Mouse (Mus musculus): ENCODE measurements at regions not wholly inside any gene's neighbourhood (a gene's known extent, or its start where the extent isn't known, plus 50 kb on each side); places are given as distances from the start of the nearest gene placed in this dataset.

DNA sequence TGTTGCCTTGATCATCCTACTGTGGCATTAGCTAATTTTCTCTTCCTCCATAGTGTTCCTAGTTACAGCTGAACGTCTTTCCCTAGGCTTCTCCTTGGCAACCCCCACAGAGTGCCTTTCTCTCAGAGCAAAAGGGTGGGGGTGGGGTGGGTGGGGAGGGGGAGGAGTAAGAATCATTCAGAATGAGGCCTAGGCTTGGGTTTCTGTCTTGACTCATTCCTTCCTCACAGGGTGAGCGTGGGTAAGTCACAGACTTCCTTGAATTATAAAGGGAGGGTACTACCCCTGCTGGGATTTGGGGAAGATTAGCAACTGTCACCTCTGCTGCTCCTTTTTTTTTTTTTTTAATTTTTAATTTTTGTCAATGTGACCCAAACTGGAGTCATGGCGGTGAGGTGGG is 114.5 kb downstream of the Dhx35 start:
- no peaks in the 10 kb centered on the region for H3K4me1 ChIP-seq (replicated peaks)
- no peak overlapping the region for H3K27ac ChIP-seq (ENCODE audit: poor library complexity, severe bottlenecking)
- H3K27me3 ChIP-seq (replicated peaks), result peaks cover 27% of the 10 kb centered on the region
- H3K4me2 ChIP-seq, result no peak overlapping the region
- H3K4me3 ChIP-seq, result no peak overlapping the region
- no peaks in the 10 kb centered on the region for H3K36me3 ChIP-seq
- no peaks in the 10 kb centered on the region for H3K9me3 ChIP-seq (replicated peaks)
- no peak overlapping the region for H3K9ac ChIP-seq
- 59% methylated on average over 3 of the region's 3 CpGs for WGBS
- no peak for ATAC-seq (ENCODE audit: insufficient number of reproducible peaks, low FRiP score)

DNA sequence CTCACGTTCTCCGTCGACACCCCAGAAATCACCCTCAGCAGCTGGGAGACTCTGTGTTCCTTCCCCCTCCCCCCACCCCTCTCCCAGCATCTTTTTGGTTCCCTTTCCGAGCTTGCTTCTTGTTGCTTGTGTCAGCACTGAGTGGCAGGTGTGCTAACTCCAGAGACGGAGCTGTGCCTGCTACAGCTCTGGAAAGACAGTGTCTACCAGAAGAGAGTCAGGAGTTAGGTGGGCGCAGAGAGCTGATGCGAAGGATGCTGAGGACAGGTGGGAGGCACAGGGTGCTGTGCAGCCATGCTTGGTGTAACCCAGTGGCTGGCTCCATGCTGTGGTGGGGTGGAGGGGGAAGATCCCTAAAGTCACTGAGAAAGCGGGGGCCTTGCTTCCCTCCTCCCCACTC is 115.7 kb downstream of the Dhx35 start:
- Histone ChIP-seq H3K36me3 (no peaks in the 10 kb centered on the region), H3K4me3 (no peak overlapping the region), H3K9ac (no peak overlapping the region), H3K27ac (ENCODE audit: poor library complexity, severe bottlenecking) (no peak overlapping the region), H3K9me3 (replicated peaks) (no peaks in the 10 kb centered on the region), H3K4me1 (replicated peaks) (no peaks in the 10 kb centered on the region), H3K4me2 (no peak overlapping the region), H3K27me3 (replicated peaks) (peaks cover 27% of the 10 kb centered on the region)
- no peak for ATAC-seq (ENCODE audit: insufficient number of reproducible peaks, low FRiP score)
- whole genome bisulfite sequencing, result 58% methylated on average over 8 of the region's 8 CpGs

DNA sequence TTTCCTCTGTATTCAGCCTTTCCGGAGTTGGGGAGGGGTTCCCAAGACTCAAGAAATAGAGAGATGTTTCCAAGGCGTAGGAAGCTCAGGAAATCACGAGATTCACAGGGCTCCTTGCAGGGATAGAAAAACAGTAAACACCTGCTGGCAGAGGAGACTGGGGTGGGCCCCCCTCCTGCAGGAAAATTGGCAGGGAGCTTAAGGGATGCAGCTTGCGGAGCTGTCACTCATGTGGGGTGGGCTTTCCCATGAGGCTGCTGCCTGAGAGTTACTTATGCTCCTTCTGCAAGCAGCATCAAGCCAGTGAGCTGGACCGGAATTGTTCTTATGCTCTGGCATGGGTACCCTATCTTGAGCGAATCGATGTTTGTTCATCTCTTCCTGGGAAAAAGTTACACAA is 116.6 kb downstream of the Dhx35 start:
- H3K4me2 ChIP-seq, result no peak overlapping the region
- no peak for ATAC-seq (ENCODE audit: insufficient number of reproducible peaks, low FRiP score)
- H3K4me3 ChIP-seq, result no peak overlapping the region
- no peaks in the 10 kb centered on the region for H3K9me3 ChIP-seq (replicated peaks)
- H3K27ac ChIP-seq (ENCODE audit: poor library complexity, severe bottlenecking), result no peak overlapping the region
- no peaks in the 10 kb centered on the region for H3K4me1 ChIP-seq (replicated peaks)
- 41% methylated on average over 7 of the region's 7 CpGs for WGBS
- H3K9ac ChIP-seq, result no peak overlapping the region
- H3K36me3 ChIP-seq, result no peaks in the 10 kb centered on the region
- H3K27me3 ChIP-seq (replicated peaks), result peaks cover 27% of the 10 kb centered on the region

DNA sequence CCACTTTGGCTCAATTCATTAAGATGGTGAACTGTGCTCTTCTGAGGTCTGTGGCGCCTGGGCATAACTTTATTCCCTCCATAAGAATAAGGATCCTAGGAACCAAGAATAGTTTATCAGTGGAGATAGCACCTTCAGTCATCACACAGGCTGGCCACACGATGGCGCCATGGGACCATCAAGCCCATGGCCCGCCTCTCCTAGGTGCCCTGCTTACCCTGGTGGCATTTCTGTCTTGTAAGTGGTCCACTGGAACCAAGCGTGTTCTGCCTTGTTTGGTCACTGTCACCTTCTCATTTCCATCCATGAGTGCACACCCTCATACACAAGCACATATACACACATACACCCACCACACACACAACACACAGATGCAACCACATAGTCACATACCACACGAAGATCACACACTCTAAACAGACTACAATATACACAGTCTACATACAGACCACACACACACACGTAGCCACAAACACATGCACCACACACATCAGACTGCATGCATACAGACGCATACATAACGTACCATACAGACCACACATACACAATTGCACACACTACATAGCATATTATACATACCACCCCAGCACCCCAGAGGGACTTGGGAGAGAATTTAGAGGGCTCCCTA is 118.1 kb downstream of the Dhx35 start:
- no peak for ATAC-seq (ENCODE audit: insufficient number of reproducible peaks, low FRiP score)

DNA sequence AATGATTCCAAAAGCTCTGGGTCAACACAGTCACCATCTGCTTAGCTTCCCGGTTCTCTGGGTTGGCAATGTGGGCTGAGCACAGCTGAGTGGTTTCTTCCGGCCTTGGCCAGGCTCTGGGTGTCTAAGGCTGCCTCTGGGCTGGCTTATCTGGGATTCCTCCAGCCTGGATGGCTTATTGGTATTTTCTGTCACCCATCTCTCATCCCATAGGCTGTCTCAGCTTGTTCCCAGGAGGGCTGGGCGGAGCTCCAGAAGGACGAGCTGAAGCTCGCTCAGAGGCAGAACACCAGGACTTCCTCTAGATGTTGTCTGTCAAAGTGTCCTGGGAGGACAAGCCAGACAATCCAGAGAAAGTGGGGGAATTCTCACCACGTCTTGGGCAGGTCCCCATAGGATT is 122.8 kb downstream of the Dhx35 start:
- WGBS, result 35% methylated on average over 6 of the region's 6 CpGs
- H3K36me3 ChIP-seq, result no peaks in the 10 kb centered on the region

More for the DNA sequence above, 118.1 kb downstream of the Dhx35 start:
- H3K9me3 ChIP-seq (replicated peaks), result no peaks in the 10 kb centered on the region
- H3K27me3 ChIP-seq (replicated peaks), result peaks cover 27% of the 10 kb centered on the region
- H3K27ac ChIP-seq (ENCODE audit: poor library complexity, severe bottlenecking), result no peak overlapping the region
- 0 out of 2 replicates have a peak, but pooled peaks cover 4% of the 10 kb centered on the region for H3K4me1 ChIP-seq (replicated peaks)
- no peak overlapping the region for H3K9ac ChIP-seq
- H3K36me3 ChIP-seq, result no peaks in the 10 kb centered on the region
- WGBS, result 38% methylated on average over 9 of the region's 9 CpGs
- H3K4me2 ChIP-seq, result no peak overlapping the region
- H3K4me3 ChIP-seq, result no peak overlapping the region

DNA sequence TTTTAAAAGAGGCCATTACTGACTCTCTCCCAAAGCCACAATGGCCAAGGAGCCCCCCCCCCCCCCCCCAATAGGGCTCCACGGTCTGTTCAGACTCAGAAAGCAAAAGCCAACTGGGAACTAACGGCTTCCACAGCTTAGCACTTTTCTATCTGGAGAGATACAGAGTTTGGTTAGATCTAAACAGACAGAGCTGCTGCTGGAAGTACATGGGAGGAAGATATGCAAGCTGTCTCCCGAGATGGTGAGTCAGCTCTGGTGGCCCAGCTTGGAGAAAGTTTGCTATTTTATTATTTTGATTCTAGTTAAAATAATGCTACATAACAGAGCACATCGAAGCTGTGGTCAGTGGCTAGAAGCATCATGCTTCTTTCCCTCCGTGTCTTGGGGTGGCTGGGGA is 123.7 kb downstream of the Dhx35 start:
- H3K27ac ChIP-seq (ENCODE audit: poor library complexity, severe bottlenecking), result no peak overlapping the region
- H3K4me2 ChIP-seq, result no peak overlapping the region
- H3K9ac ChIP-seq, result no peak overlapping the region
- H3K4me3 ChIP-seq, result no peak overlapping the region
- no peaks in the 10 kb centered on the region for H3K27me3 ChIP-seq (replicated peaks)
- no peak for ATAC-seq (ENCODE audit: insufficient number of reproducible peaks, low FRiP score)
- 0 out of 2 replicates have a peak, but pooled peaks cover 3% of the 10 kb centered on the region for H3K9me3 ChIP-seq (replicated peaks)
- H3K4me1 ChIP-seq (replicated peaks), result 0 out of 2 replicates have a peak, but pooled peaks cover 5% of the 10 kb centered on the region
- H3K36me3 ChIP-seq, result no peaks in the 10 kb centered on the region
- WGBS, result 59% methylated on average over 5 of the region's 5 CpGs

More for the DNA sequence above, 122.8 kb downstream of the Dhx35 start:
- H3K4me3 ChIP-seq, result no peak overlapping the region
- H3K27ac ChIP-seq (ENCODE audit: poor library complexity, severe bottlenecking), result no peak overlapping the region
- H3K9me3 ChIP-seq (replicated peaks), result 0 out of 2 replicates have a peak, but pooled peaks cover 3% of the 10 kb centered on the region
- H3K27me3 ChIP-seq (replicated peaks), result no peaks in the 10 kb centered on the region
- no peak overlapping the region for H3K4me2 ChIP-seq
- no peak for ATAC-seq (ENCODE audit: insufficient number of reproducible peaks, low FRiP score)
- no peak overlapping the region for H3K9ac ChIP-seq
- H3K4me1 ChIP-seq (replicated peaks), result 0 out of 2 replicates have a peak, but pooled peaks cover 5% of the 10 kb centered on the region

DNA sequence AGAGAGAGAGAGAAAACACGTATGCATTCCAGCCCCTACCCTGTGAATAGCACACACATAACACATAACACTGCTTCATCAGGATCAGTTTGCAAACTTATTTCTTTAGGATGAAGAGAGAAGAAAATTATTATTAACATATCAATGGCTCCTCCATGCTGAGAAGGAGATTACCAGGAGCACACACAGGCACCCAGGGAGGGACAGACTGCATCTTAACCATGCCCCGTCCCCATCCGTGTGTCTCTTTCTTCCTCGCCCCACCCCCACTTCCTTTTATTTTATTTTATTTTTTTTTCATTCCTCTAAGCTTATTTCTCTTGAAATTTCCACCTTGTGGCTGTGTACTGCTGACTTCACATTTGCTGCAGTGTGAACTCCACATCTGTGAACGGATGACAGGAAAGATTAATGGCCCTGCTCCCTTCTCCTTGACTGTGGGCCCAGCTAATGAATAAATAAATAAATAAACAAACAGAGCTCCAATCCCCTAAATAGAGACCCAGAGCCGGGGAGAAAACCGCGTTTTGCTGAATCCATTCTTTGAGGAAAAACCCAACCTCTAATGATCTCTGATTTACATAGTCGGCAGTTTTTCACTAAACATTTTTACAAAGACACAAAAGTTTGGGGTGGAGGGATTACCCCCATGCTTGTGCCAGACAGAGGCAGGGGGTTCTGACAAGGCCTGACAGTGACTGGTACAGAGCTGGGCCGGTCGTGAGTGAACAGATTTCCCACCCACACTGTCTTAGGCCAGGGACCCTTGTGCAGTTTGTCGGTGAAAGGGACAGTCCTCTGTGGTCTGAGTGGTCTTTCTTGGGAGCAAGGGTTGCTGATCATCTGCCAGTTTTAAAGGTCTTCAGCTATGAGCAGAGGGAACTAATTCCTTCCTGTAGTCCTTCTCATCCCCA is 127.0 kb downstream of the Dhx35 start:
- H3K9me3 ChIP-seq (replicated peaks), result 0 out of 2 replicates have a peak, but pooled peaks cover 3% of the 10 kb centered on the region
- H3K9ac ChIP-seq, result no peak overlapping the region
- H3K27me3 ChIP-seq (replicated peaks), result no peaks in the 10 kb centered on the region
- no peak for ATAC-seq (ENCODE audit: insufficient number of reproducible peaks, low FRiP score)
- no peak overlapping the region for H3K27ac ChIP-seq (ENCODE audit: poor library complexity, severe bottlenecking)
- no peak overlapping the region for H3K4me3 ChIP-seq
- 63% methylated on average over 12 of the region's 12 CpGs for WGBS
- H3K4me1 ChIP-seq (replicated peaks), result 0 out of 2 replicates have a peak, but pooled peaks cover 5% of the 10 kb centered on the region
- H3K4me2 ChIP-seq, result no peak overlapping the region
- H3K36me3 ChIP-seq, result no peaks in the 10 kb centered on the region

DNA sequence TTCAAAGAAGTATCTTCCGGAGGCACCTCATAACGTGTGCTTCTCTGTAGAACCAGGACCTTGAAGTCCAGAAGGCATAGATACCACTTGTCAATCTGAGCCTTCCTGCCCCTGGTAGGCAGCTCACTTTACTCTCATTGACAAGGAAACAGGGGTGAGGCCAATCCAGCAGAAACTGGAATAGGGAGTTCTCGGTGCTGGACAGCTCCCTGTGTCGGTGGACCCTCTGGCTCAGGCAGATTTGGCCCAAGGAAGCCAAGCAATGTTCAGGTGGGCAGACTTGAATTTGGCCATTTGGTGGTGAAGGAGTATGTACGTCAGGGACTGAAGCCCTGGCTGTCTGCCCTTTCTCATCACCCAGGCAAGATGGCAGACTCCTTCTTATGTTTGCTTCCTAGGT is 128.2 kb downstream of the Dhx35 start:
- H3K4me3 ChIP-seq, result no peak overlapping the region
- H3K27me3 ChIP-seq (replicated peaks), result no peaks in the 10 kb centered on the region
- H3K27ac ChIP-seq (ENCODE audit: poor library complexity, severe bottlenecking), result no peak overlapping the region
- 0 out of 2 replicates have a peak, but pooled peaks cover under 1% of the 10 kb centered on the region for H3K4me1 ChIP-seq (replicated peaks)
- H3K9ac ChIP-seq, result no peak overlapping the region
- H3K9me3 ChIP-seq (replicated peaks), result 0 out of 2 replicates have a peak, but pooled peaks cover 3% of the 10 kb centered on the region
- no peak overlapping the region for H3K4me2 ChIP-seq
- no peaks in the 10 kb centered on the region for H3K36me3 ChIP-seq
- ATAC-seq (ENCODE audit: insufficient number of reproducible peaks, low FRiP score), result no peak
- WGBS, result 36% methylated on average over 5 of the region's 5 CpGs

DNA sequence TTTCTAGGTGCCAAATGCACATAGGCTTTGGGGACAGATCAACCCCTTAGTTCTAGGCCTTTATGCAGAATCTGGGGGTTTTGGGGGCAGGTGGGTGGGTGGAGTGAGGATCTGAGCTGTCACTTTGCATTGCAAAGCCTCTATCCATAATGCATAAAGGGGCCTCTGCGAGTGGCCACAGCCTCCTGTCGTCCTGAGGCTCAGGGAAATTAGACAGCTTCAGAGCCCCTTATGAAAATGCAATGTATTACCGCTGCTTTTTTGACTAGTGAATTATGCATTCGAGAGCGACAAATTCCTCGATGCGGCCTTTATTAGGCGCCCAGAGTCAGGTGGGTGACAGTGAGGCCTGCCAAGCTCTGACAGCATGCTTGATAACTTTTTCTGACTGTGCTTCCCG is 134.9 kb downstream of the Dhx35 start:
- ATAC-seq (ENCODE audit: insufficient number of reproducible peaks, low FRiP score), result no peak
- 72% methylated on average over 9 of the region's 9 CpGs for WGBS
- no peak overlapping the region for H3K9ac ChIP-seq
- H3K4me1 ChIP-seq (replicated peaks), result no peaks in the 10 kb centered on the region
- no peaks in the 10 kb centered on the region for H3K27me3 ChIP-seq (replicated peaks)
- no peak overlapping the region for H3K4me2 ChIP-seq
- no peak overlapping the region for H3K4me3 ChIP-seq
- no peaks in the 10 kb centered on the region for H3K36me3 ChIP-seq
- no peaks in the 10 kb centered on the region for H3K9me3 ChIP-seq (replicated peaks)
- H3K27ac ChIP-seq (ENCODE audit: poor library complexity, severe bottlenecking), result no peak overlapping the region

DNA sequence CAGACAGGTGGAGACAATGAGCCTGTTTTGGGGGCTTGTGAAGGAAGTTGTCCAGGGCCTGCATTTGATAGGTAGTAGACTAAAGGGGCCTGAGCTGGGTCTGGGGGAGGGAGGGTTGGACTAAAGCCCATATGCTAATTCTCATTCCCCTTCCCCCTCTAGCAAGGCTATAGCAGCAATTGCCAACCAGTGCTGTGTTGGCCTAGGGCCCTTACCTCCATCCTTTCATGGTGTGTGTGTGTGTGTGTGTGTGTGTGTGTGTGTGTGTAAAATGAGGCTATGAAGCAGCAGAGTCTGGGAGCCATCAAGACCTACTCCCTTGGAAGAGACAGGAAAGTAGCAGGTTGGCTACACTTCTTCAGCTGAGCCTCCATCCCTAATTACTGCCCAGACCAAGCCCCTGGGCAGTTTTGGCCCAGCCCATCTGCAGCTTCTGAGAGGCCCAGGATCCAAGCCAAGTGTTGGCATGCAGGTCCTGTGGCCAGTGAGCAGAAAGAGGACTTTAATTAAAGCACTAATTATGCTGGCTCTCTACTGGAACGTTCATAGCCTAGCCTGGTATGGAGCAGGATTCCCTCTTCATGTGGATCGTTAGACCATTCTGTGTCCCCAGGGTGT is 143.4 kb downstream of the Dhx35 start:
- 75% methylated on average over 2 of the region's 2 CpGs for WGBS
- Histone ChIP-seq H3K36me3 (no peaks in the 10 kb centered on the region), H3K4me2 (no peak overlapping the region), H3K27ac (ENCODE audit: poor library complexity, severe bottlenecking) (no peak overlapping the region), H3K9ac (no peak overlapping the region), H3K27me3 (replicated peaks) (no peaks in the 10 kb centered on the region), H3K4me3 (no peak overlapping the region), H3K9me3 (replicated peaks) (peaks cover 13% of the 10 kb centered on the region), H3K4me1 (replicated peaks) (no peaks in the 10 kb centered on the region)
- no peak for ATAC-seq (ENCODE audit: insufficient number of reproducible peaks, low FRiP score)

DNA sequence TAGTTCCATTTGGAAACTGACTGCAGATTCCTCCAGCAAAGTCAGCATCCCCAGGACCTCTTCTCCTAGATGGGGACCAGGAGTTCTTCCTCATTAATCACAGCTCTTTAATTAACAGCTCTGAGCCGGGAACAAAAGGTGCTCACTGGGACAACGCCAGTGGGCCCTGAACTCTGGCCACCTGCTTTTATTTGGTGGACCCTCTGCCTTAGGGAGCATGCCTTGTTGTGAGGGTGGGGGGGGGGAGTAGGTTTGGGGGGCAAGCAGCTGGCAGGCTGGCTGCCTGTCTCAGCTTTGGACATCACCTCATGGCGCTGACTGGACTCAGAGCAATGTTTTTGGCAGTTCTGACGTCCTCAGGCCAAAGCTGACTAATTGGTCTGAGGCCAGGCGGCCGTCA is 154.8 kb downstream of the Dhx35 start:
- Histone ChIP-seq H3K36me3 (no peaks in the 10 kb centered on the region), H3K27me3 (replicated peaks) (no peaks in the 10 kb centered on the region), H3K4me3 (no peak overlapping the region), H3K27ac (ENCODE audit: poor library complexity, severe bottlenecking) (no peak overlapping the region), H3K4me2 (no peak overlapping the region), H3K9me3 (replicated peaks) (no peaks in the 10 kb centered on the region), H3K9ac (no peak overlapping the region), H3K4me1 (replicated peaks) (no peaks in the 10 kb centered on the region)
- 36% methylated on average over 6 of the region's 6 CpGs for WGBS
- ATAC-seq (ENCODE audit: insufficient number of reproducible peaks, low FRiP score), result no peak

All from heart, embryonic 12.5 days (tissue).